ENCODE assay signal across 8 mouse cellular contexts in genomic region chr11:120539285-120540014, GRCm38 (mm10). TPM values are rescaled to one million over a fixed set of nuclear protein-coding genes. Genes with fewer than 3 reads are reported as not detected.
A peak's percentile ranks its signal among the peaks of the same experiment; 100 is the strongest.
DNase-seq lines count a peak whose midpoint lies in the region; ATAC-seq and TF ChIP-seq lines count a peak whose summit lies in the region.

No protein-coding gene starts in this region.

- H3K9me3 ChIP-seq in hindbrain, postnatal 0 days (ENCODE audit: low read length), result no peaks in the 10 kb centered on the region
- H3K9me3 ChIP-seq in liver, embryonic 13.5 days (replicated peaks), result no peaks in the 10 kb centered on the region

- WGBS in hindbrain, postnatal 0 days, result 11% methylated on average over 10 of the region's 10 CpGs
- 39% methylated on average over 10 of the region's 10 CpGs for WGBS in liver, embryonic 13.5 days (ENCODE audit: insufficient replicate concordance)

- no peak for TF ChIP-seq CTCF in hindbrain, postnatal 0 days (IDR thresholded peaks at IDR 0.05; ENCODE audit: low read depth)

- H3K27ac ChIP-seq in hindbrain, postnatal 0 days, result peak overlapping the region; percentile 76
- peak overlapping the region; percentile 21 for H3K27ac ChIP-seq in liver, embryonic 13.5 days

- peaks cover 22% of the 10 kb centered on the region for H3K4me1 ChIP-seq in hindbrain, postnatal 0 days (ENCODE audit: insufficient read depth, low read length)
- peaks cover 23% of the 10 kb centered on the region for H3K4me1 ChIP-seq in liver, embryonic 13.5 days (replicated peaks)

- no peak overlapping the region for H3K4me2 ChIP-seq in hindbrain, postnatal 0 days (ENCODE audit: low read depth, low read length)
- H3K4me2 ChIP-seq in liver, embryonic 13.5 days, result no peak overlapping the region

- ATAC-seq in hindbrain, postnatal 0 days, result peak; percentile 77
- ATAC-seq in liver, embryonic 13.5 days (ENCODE audit: low read depth), result peak; percentile 62

- DNase-seq in 3134 (ENCODE audit: extremely low read depth, insufficient read length, low spot score) (peak; percentile 44), R1 (ENCODE audit: low read depth, low spot score) (peak; percentile 40)
- DNase-seq in hindbrain, postnatal 0 days (ENCODE audit: low spot score), result peak; percentile 65
- no peak for DNase-seq in liver, embryonic 13.5 days
- peak; percentile 58 for DNase-seq in retina, postnatal 1 day
- DNase-seq in frontal cortex, postnatal 36 days (ENCODE audit: low spot score in 2 of 2), result no peak
- no peak for DNase-seq in gastrocnemius, adult 18-20 months (ENCODE audit: low spot score)
- DNase-seq in left cerebral cortex, adult 9 months (ENCODE audit: low spot score in 2 of 2), result no peak

- H3K36me3 ChIP-seq in hindbrain, postnatal 0 days (ENCODE audit: insufficient read depth, low read length), result peaks cover 22% of the 10 kb centered on the region
- H3K36me3 ChIP-seq in liver, embryonic 13.5 days, result peaks cover 22% of the 10 kb centered on the region

- no peaks in the 10 kb centered on the region for H3K27me3 ChIP-seq in hindbrain, postnatal 0 days (ENCODE audit: insufficient read depth, low read length)
- peaks cover 13% of the 10 kb centered on the region for H3K27me3 ChIP-seq in liver, embryonic 13.5 days

- peak overlapping the region; percentile 21; the same call in 1 of the 2 replicates for H3K9ac ChIP-seq in hindbrain, postnatal 0 days (replicated peaks; ENCODE audit: low read length)
- H3K9ac ChIP-seq in liver, embryonic 13.5 days, result no peak overlapping the region

- no peak overlapping the region for H3K4me3 ChIP-seq in hindbrain, postnatal 0 days (ENCODE audit: low read length)
- no peak overlapping the region for H3K4me3 ChIP-seq in liver, embryonic 13.5 days (replicated peaks)

RNA-seq across cellular contexts. Expression of gene Gcgr, which starts 9.0 kb away (rescaled TPM):
- 0.99 and 3.1 TPM in 2 replicates for total RNA-seq in hindbrain, postnatal 0 days (2014; rRNA removed)
- 1.0 TPM in 2 replicates for polyA plus RNA-seq in hindbrain, postnatal 0 days (2015; fragmentation: Nextera tagmentation; extraction: Ambion mirVana)
- 10.0 and 10.7 TPM in 2 replicates for polyA plus RNA-seq in liver, embryonic 13.5 days (2015; fragmentation: Nextera tagmentation; extraction: Ambion mirVana)
- total RNA-seq in gastrocnemius, adult 18-20 months (2021), result under 1 TPM in 1 of 2 experiments, not detected in 1; 0.45 TPM

RNA-seq across cellular contexts. Expression of gene Mcrip1, which starts 10.1 kb away (rescaled TPM):
- total RNA-seq in hindbrain, postnatal 0 days (2014; rRNA removed), result 144 and 192 TPM in 2 replicates
- polyA plus RNA-seq in hindbrain, postnatal 0 days (2015; fragmentation: Nextera tagmentation; extraction: Ambion mirVana), result 250 and 257 TPM in 2 replicates
- 45.7 and 46.9 TPM in 2 replicates for polyA plus RNA-seq in liver, embryonic 13.5 days (2015; fragmentation: Nextera tagmentation; extraction: Ambion mirVana)
- 10 to 100 TPM; 18.4 to 22.7 TPM for total RNA-seq in gastrocnemius, adult 18-20 months (2021)

RNA-seq across cellular contexts. Expression of gene Ppp1r27, which starts 11.5 kb away (rescaled TPM):
- total RNA-seq in hindbrain, postnatal 0 days (2014; rRNA removed), result not detected in 2 replicates
- not detected in 2 replicates for polyA plus RNA-seq in hindbrain, postnatal 0 days (2015; fragmentation: Nextera tagmentation; extraction: Ambion mirVana)
- 0.22 TPM in 1 of 2 replicates, not detected in the other for polyA plus RNA-seq in liver, embryonic 13.5 days (2015; fragmentation: Nextera tagmentation; extraction: Ambion mirVana)
- 100 to 1,000 TPM; 140 to 577 TPM for total RNA-seq in gastrocnemius, adult 18-20 months (2021)

RNA-seq across cellular contexts. Expression of gene P4hb, which starts 33.6 kb away (rescaled TPM):
- 147 and 174 TPM in 2 replicates for total RNA-seq in hindbrain, postnatal 0 days (2014; rRNA removed)
- polyA plus RNA-seq in hindbrain, postnatal 0 days (2015; fragmentation: Nextera tagmentation; extraction: Ambion mirVana), result 222 TPM in 2 replicates
- polyA plus RNA-seq in liver, embryonic 13.5 days (2015; fragmentation: Nextera tagmentation; extraction: Ambion mirVana), result 403 and 453 TPM in 2 replicates
- total RNA-seq in gastrocnemius, adult 18-20 months (2021), result 100 to 1,000 TPM; 188 to 221 TPM

RNA-seq across cellular contexts. Expression of gene Arhgdia, which starts 42.0 kb away (rescaled TPM):
- total RNA-seq in hindbrain, postnatal 0 days (2014; rRNA removed), result 252 and 297 TPM in 2 replicates
- polyA plus RNA-seq in hindbrain, postnatal 0 days (2015; fragmentation: Nextera tagmentation; extraction: Ambion mirVana), result 403 and 425 TPM in 2 replicates
- polyA plus RNA-seq in liver, embryonic 13.5 days (2015; fragmentation: Nextera tagmentation; extraction: Ambion mirVana), result 258 and 276 TPM in 2 replicates
- total RNA-seq in gastrocnemius, adult 18-20 months (2021), result 10 to 100 TPM; 71.0 to 89.8 TPM

Comparison
In these comparisons a context has a peak if more than half of its experiments do, and no peak if none do; other contexts are left out.
1. DNase-seq: peak in 3134 (single experiment), R1 (single experiment), hindbrain, postnatal 0 days (single experiment) and retina, postnatal 1 day (single experiment); none in liver, embryonic 13.5 days (single experiment), frontal cortex, postnatal 36 days (0 of 2), gastrocnemius, adult 18-20 months (single experiment) and left cerebral cortex, adult 9 months (0 of 2).
2. RNA of gene Ppp1r27, which starts 11.5 kb away (total RNA-seq): 140 to 577 TPM in gastrocnemius, adult 18-20 months; not detected in hindbrain, postnatal 0 days; every median in the first group is over 100 times any median in the second.